Mouse (Mus musculus) spleen, adult 2 months (tissue): ENCODE results near the gene March6.

Experiments used
- CTCF ChIP-seq: fragments of 200-500 bp; IDR thresholded peaks from 2 replicates; pipeline ENCODE4 v1.5.1; 2011; ENCODE audit warnings: mild to moderate bottlenecking, inconsistent platforms; ENCODE audit not compliant: insufficient read depth, insufficient read length, insufficient replicate concordance; ENCODE audit errors: extremely low read depth
- POLR2A ChIP-seq: fragments of 200-500 bp; IDR thresholded peaks from 2 replicates; pipeline ENCODE4 v1.6.1; 2011; ENCODE audit warnings: low read depth, low read length, inconsistent platforms

DNA sequence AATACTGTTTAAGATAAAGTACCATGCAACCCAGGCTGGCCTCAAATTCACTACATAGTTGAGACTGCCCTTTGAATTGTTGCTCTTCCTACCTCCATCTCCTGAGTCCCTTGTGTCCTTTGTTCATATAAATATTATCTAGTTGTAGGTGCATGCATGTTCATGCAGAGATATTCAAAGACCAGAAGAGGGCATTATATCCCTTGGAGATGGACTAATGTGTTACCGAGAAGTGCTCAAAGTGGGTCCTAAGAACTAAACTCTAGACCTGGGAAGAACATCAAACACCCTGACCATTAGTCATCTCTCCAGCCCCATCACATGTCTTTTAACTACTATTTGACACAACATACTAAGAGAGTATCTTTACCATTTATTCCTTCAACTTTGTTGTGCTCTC is 13.7 kb downstream of the March6 start:
- TF ChIP-seq POLR2A (no peak), CTCF (no peak)
